Mouse (Mus musculus) cerebellum, postnatal 25 days (tissue): ENCODE results near the gene Slc4a7.
"Not testable (repeated sequence)": the region's sequence is repeated elsewhere in the genome, so short reads cannot be mapped to it uniquely, and the experiment has no call there.

ENCODE experiments used
- DNase-seq, 2 experiments: peaks; one replicate each; pipeline ENCODE4 v3.0.0; 2021; ENCODE audit warnings: mixed read lengths in 2 of 2

Gene Slc4a7

GRCm38 (mm10) chr14:14800810-14801209 is 98.7 kb downstream of the Slc4a7 start:
- no peak for DNase-seq

DNA sequence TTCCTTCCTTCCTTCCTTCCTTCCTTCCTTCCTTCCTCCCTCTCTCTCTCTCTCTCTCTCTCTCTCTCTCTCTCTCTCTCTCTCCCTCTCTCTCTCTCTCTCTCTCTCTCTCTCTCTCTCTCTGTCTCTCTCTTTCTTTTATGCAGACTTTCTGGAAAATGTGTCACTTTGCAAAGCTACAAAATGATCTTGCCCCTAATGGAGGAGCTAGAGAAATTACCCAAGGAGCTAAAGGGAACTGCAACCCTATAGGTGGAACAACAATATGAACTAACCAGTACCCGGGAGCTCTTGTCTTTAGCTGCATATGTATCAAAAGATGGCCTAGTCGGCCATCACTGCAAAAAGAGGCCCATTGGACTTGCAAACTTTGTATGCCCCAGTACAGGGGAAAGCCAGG is 101.0 kb downstream of the Slc4a7 start, which contains the start of gene Nek10:
Gene Nek10, plus strand, starts transcription at position 301 of the 400 bp plus-strand sequence.
- DNase-seq = not testable (repeated sequence)

DNA sequence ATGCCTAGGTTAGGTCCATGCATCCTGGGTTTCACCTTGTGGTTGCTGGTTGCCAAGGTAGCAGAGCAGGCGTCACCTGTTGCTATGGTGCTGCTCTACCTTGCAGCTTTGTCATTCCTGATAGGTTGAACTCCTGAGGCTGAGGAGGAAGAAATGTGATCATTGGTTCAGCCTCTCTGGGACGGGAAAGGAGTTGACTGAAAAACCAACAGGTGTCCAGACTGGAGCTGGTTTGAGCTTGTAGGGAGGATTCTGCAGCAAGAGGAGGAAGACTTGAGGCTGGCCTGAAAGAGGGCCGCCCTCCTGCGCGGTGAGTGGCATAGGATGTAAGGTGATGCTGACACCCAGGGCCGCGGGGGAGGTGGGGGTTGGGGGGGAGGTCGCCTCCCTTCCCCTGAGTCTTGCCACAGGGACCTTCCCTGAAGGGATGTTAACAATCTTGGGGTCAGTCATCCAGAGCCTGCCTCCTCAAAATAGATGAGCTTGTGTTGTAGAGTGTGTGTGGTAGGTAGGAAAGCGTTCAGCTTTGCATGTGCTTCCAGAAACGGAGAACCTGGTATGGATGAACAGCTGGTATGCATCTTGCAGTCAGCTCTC is 101.9 kb downstream of the Slc4a7 start:
- DNase-seq = peak in 1 of 2 experiments; percentile 8

- no peak for DNase-seq
These were observed 102.6 kb downstream of the Slc4a7 start for GRCm38 (mm10) chr14:14804518-14805212.

- peak; percentile 83 to 85 for DNase-seq
These were observed 130.6 kb downstream of the Slc4a7 start for GRCm38 (mm10) chr14:14832520-14833240.

GRCm38 (mm10) chr14:14833498-14833897 is 131.4 kb downstream of the Slc4a7 start:
- DNase-seq = no peak

- DNase-seq = no peak
These were observed 132.2 kb downstream of the Slc4a7 start for GRCm38 (mm10) chr14:14834266-14834665.

DNA sequence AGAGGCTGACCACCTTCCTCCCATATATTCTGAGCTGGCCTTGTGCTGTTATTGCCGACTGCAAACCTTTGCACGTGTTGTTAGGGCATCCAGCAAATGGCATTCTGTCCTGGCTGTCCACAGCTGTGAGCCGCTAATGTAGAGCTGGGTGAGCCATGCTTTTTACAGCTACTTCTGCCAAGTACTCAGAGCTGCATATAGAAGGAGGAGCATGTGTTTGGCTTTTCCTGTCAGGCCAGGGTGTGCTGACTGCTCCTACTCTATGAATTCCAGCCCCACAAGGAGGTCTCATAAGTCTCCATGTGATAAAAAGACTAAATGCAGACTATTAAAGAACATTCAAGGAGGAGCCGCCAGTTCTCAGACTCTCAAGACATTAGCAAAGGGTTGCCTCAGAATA is 135.5 kb downstream of the Slc4a7 start:
- peak in 1 of 2 experiments; percentile 32 for DNase-seq

DNA sequence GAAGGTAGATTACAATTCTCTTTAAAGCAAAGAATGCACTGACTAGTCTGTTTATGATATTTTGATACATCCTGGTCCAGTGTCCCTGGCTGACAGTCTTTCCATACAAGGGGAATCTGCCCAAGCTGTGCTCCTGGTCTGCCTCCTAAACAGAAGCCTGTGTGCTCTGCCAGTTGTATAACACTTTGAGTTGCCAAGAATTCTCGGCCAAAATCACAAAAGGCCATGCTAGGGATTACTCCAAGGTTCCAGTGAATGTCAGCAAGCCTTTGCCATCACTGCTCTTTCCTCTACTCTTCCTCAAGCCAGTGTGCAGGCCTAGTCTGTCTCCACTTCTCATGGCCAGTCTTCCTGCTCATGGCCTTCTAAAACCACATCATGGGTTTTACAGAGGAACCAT is 136.0 kb downstream of the Slc4a7 start:
- peak; percentile 53 to 56 for DNase-seq

GRCm38 (mm10) chr14:14842734-14843530 is 140.9 kb downstream of the Slc4a7 start:
- DNase-seq = no peak
